Mouse (Mus musculus): Measurements from ENCODE around the gene Fbxl13.

The Fbxl13 gene

DNA sequence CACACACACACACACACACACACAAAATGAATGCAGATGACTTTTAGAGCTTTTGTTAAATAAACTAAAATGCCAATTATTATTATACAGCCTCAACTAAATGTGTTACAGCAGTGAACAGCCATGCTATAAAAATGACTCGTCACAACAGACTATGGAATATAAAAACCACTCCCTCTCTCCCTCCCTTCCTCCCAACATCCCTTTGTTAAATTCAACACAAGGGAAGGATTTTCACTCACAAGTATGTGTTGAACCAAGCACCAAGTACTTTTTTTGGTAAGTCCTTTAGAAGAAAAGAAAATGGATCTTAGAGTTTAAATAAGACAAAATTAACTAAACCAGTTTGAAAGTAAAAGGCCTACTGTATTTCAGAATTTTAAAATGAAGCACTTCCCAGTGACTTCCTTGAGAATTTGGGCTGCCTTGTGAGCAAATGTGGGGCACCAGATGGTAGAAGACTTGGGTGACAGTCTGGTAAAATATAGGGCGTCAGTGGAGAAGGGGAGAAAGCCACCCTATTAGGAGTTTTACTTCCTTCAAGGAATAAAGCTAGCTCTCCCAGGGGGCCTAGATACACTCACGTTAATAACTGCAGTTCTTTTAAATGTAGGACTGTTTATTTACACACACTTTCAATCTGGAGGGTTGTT lies 72.5 kb downstream of the Fbxl13 start:
- no peak for DNase-seq

GRCm38 (mm10) chr5:21567784-21568183 lies 77.7 kb downstream of the Fbxl13 start:
- no peak for DNase-seq

DNA sequence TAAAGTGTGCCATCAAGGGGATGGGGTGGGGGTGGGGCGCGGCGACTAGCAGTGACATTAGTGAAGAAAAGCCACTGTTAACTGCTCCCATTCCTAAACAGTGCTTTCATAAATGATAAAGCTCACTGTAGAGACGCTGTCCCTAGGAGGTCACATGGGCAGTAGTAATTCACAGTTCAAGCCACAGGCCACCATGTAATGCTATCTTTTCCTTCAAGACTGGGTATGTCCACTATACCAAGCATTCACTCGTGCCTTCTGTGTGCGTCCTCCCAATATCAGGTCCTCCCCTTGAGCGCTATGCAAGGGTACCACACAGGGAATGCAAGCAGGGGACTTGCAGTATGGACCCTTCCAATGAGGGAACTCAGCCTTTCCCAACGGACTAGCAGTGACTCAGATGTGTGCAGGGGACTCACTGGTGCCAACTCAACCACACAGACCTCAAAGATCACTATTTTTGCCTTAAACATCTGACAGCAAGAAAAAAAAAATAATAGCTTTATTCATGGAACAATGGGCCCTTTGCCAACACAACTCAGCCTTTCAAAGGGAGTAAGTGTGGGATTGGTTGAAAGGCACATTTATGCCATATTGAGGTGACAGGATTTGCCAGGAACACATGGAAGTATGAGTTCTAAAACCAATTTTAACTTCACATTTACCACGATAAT lies 79.9 kb downstream of the Fbxl13 start:
- no peak for DNase-seq

GRCm38 (mm10) chr5:21563936-21564335 lies 81.5 kb downstream of the Fbxl13 start:
- no peak for DNase-seq

DNA sequence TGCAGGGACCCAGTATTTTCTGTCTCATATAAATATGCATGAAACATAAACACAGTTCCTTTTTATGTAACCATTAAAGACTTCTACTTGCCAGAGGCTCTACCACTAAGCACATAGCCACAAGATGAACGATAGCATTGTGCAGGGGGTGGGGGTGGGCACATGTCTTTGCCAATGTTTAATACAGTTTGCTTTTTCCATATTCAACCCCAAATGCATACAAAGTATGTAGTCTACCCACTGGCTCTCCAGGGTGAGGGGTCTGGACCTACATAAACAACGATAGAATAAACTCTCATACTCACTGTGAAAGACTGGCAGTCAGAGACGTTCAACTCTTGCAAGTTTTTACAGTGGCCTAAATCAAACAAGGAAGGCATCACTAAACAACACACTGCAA lies 88.9 kb downstream of the Fbxl13 start:
- DNase-seq = no peak

GRCm38 (mm10) chr5:21554732-21555131 lies 90.7 kb downstream of the Fbxl13 start:
- DNase-seq = no peak

DNA sequence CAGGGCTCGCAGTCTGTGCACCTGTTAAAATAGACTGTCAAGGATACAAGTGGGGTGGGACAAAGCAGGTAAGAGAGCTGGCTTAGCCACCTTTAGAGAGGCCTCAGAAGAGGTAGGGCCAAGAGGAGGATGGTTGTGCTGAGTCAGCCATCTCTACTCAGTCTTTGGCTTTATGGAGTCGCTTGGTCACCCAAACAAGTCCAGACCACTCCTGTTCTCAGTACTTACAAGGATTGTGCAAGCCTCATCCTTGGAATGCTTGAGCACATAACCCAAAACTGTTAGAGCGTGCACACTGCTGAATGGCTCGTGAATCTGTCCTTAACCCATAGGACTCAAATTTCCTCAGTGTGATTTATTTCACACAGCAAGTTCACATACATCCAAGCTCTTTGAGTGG lies 91.7 kb downstream of the Fbxl13 start:
- no peak for DNase-seq

GRCm38 (mm10) chr5:21547005-21547404 lies 98.4 kb downstream of the Fbxl13 start:
- DNase-seq = no peak

- peak; percentile 69 to 71 for DNase-seq
These were observed 99.6 kb downstream of the Fbxl13 start for GRCm38 (mm10) chr5:21545786-21546185.

DNA sequence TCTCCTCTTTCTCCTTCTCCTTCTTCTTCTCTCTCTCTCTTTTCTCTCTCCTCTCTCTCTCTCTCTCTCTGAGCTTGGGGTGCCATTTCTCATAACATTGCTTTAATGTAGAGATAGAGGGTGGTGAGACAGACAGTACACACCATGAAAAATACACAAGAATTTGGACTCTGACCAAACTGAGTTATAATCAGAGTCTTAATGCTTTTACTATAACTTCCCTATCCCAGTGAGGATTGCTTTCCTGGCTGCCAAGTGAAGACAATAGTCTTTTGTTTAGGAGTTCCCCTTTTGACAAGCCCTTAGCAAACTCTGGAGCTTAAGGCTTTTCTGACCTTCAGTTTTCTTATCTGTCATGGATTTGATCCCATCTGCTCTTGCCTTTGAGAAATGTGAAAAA lies 100.2 kb downstream of the Fbxl13 start:
- DNase-seq = no peak

DNA sequence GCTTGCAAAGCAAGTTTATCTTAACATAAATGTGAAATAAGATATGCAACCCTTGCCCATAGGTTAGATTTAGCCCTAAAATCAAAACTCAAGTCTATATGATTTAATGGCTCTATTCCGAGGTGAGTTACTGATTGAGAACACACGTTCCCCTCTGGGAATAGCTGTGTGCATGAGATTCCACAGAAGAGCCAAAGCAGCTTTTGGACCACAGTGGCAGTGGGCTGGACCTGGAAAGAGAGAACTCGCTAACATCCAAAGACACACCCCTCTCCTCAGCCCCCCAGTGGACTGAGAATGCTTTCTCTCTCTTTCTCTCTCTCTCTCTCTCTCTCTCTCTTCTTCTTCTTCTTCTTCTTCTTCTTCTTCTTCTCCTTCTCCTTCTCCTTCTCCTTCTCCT lies 100.6 kb downstream of the Fbxl13 start:
- no peak for DNase-seq

DNA sequence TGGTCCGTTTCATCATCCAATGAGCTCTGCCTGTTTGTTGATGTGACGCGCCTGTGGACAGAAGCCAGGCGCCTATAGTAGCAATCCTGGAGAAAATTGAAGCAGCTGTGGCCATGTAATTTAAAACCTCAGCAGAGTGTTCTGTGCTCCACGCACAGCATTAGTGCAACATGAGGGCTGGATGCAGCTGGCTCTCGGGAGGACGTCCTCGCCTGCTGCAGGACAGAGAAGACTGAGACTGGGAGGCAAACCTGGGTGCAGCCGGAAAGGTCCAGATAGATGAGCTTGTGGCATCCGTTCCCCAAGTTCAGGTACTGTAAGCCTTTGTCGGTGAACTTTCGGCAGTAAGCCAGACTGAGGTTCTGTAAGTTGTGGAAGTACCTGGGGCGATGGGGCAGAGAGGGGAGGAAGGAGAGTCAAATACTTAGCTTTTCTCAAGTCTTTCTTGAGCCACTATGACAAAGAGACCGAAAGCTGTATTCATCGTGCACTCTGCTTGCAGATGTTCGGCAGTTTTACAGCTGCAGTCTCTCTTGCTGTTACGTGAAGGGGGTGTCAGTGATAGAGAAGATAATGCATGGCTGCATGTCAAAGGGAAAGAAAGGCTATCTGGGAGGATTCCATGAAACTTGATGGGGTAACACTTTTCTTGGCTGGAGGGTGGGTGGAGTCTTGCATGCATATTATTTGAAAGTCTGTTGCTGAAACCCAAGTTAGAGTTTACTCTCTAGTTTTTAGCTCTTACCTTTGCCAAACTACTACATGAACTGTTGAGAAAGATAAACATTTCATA lies 101.8 kb downstream of the Fbxl13 start, which contains the start of gene Lrrc17:
TSS of gene Lrrc17 (plus strand) at position 151 of the 793 bp plus-strand sequence.
- no peak for DNase-seq

- no peak for DNase-seq
These were observed 103.2 kb downstream of the Fbxl13 start for GRCm38 (mm10) chr5:21542226-21542625.

DNA sequence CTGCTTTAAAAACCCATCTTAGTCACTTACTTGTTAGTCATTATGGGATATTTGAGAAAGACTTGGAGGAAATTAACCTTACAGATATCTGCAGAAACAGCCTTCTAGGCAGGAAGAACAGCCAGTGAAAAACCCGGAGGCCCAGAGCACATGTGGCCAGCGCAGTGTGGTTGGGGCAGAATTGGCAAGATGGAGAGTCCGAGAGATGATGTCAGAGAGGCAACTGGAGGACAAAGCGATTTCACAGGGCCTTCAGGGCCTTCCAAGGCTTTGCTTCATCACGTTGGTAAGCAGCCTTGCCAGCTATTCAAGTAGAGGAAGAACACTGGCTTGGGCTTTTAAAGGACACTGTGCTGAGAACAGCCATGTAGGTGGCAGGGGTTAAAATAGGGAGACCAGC lies 112.5 kb downstream of the Fbxl13 start:
- DNase-seq = no peak

- DNase-seq = no peak
These were observed 113.3 kb downstream of the Fbxl13 start for GRCm38 (mm10) chr5:21532126-21532525.

DNA sequence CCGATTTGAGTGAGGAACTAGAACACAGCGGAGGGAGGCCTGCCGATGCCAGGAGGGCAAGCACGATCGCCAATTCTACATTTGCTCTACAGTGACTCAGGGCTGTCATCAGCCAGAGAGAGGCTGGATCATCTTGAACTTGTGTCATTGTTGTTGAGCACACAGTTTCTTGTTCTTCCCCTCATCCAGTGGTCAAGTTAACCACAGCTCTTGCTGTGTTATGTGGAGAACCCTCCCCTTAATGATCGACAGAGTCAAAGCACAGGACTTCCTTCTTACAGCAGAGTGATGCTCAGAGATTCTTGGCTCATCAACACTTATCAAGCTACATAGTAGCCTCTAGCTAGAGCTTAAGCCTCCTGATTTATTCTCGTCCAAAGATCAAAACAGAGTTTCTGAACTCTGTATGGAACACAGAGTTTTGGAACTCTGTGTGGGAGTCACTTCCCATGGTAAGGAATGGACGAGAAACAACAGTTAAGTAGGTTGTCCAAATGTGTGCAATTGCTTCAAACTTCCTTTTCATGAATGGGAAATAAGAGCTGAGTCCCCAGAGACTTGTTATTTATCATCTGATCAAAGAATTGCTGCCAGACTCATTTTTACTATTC lies 116.2 kb downstream of the Fbxl13 start:
- no peak for DNase-seq

DNA sequence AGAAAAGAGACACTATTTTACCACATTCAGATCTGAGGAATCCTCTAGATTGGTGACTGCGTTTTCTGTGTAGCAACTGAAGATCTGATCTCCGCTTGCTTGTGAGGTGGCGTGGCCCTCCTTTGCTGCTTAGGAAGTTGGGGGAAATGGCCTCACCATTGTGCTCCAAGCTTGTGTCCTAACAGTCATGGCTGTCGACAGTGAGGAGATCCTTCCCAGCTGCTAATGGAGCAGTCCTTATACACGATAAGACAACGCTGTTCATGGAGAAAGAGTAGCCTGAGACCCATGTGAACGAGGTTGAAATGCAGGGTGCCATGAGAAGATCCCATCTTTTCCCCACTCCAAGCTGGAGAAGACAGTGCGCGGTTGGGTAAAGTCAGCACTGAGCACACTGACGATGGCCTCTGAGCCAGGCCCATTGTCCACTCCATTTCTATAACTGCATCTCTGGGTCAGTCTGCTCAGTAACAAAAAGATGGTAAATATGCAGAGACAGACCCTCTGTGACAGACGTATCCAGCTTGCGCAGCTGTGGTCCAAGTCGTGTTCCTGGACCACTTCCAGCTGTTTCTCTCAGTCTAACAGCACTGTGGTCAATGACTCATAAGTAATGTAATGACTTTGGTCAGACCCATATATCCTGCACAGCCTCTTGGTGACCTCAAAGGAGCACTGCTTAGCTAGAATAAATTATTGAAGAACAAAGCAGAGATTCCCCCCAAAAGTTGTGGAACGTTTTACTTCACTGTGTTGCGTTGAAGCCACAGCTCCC lies 117.2 kb downstream of the Fbxl13 start:
- DNase-seq = no peak

- DNase-seq = no peak
These were observed 117.9 kb downstream of the Fbxl13 start for GRCm38 (mm10) chr5:21527488-21527911.

DNA sequence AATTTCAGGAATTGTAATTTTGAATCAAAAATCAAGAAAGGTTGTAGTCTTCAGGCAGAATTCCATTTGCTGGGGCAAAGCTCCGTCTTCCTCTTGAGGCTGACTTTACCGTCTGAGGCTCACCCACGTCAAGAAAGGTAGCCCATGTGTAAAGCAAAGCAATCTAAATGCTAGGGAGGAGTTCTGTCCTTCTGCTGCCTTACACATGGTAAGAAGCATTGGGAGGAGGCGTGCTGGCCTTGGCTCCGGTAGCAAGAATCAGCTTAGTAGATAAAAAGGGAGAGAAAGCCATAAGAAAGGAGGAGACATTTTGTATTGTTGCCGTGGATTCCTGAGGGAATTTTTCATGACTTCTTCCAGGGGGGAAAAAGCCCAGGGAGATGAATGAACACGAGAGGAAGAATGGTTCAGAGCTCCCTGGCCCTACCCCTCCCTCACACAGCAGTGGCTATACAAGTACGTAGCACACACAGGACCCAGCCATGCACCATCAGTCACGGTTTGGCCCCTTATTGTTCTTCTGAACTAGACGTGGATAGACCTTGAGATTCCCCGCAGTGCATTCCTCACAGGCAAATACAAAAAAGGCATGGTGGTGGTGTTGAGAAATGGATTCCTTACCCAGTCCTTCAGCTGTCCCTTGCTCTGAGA lies 118.5 kb downstream of the Fbxl13 start:
- DNase-seq = no peak

DNA sequence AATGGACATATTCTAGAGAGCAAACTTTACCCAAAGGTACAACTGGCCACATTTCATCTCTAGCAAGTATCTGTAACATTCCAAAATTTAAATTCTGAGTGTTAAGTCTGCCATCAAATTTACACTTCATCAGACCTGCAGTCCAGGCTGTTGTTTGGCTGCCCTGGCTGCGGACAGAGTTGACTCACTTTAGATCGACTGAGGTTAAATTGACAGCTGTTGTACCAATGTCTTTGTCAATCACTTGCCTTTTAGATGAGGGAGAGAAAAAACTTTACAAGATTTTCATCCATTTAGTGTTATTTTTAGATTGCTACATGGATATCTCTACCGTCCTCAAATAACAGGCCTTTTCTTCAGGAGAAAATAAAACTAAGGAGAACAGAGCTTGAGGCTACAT lies 126.3 kb downstream of the Fbxl13 start:
- DNase-seq = no peak

GRCm38 (mm10) chr5:21518207-21518606 lies 127.2 kb downstream of the Fbxl13 start:
- no peak for DNase-seq

DNA sequence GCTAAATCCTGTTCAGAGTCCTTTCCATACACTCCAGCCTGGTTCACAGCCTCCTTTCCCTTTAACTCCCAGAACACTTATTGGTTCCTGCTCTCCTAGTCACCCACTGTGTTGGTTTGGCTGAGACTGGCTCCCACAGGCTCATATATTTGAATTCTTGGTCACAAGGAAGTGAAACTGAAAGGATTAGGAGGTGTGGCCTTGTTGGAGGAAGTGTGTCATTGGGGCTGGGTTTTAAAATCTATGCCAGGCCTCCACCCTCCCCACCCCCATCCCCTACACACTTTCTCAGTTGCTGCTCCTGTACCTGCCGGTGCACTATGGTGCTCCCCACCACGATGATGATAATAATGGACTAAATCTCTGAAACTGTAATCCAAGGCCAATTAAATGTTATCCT lies 127.9 kb downstream of the Fbxl13 start:
- no peak for DNase-seq
